Mouse (Mus musculus) retina, postnatal 7 days (tissue): ENCODE results near the gene Med16.

ENCODE experiments used
- DNase-seq: peaks from one replicate; pipeline ENCODE4 v3.0.0-alpha.2; 2012; ENCODE audit warnings: low read depth, low spot score

The Med16 gene

DNA sequence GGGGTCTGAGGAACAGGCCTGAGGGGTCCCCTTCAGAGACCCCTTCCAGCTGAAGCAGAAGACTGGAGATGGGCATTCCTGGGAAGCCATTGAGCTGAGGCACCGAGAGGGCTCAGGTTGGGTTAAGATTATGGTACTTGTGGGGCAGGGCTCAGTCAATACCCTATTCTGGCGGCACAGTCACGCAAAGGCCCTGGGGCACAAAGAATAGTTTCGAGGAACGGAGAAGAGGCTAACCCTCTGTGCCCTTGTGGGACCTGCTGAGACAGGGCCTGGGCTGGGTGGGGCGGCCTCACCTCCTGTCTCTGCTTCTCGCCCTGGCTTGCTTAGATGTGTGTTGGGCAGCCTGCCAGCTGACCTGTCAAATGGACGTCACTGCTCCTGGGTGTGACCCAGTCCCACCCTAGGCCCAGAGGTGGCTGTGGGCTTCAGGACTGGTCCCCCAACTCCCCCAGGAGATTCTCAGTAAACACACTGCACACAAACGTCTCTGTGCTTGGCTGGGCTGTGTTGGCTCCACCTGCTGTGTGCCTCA is 24.5 kb upstream of the Med16 start:
- DNase-seq, result no peak

GRCm38 (mm10) chr10:79932736-79933135 is 24.0 kb upstream of the Med16 start:
- DNase-seq, result no peak

DNA sequence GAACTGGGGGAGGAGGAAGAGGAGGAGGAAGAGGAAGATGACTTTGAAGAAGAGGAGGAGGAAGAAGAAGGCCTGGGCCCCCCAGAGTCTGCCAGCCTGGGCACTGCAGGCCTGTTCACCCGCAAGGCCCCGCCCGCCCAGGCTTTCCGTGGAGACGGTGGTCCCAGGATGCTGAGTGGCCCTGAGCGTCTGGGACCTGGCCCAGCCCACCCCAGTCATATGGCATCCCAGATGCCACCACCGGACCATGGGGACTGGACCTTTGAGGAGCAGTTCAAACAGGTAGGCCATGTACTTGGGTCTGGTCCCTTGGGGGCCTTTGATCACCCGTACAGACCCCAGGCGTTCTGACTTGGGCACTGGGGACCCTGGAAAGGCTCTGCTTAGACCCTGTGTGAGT is 23.1 kb upstream of the Med16 start:
- DNase-seq, result no peak

DNA sequence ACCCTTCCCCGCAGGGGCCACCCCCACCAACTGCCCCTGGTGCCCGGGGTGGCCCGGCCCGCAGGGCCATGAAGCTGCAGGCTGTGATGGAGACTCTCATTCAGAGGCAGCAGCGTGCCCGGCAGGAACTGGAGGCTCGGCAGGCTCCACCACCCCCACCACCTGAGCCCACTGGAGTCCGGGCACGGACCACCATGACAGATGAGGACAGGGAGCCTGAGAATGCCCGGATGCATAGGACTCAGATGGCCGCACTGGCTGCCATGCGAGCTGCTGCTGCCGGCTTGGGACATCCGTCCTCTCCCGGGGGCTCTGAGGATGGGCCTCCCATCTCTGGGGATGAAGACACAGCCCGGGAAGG is 22.1 kb upstream of the Med16 start:
- no peak for DNase-seq

GRCm38 (mm10) chr10:79929967-79930825 is 21.5 kb upstream of the Med16 start:
- DNase-seq, result no peak

GRCm38 (mm10) chr10:79928907-79929701 is 20.4 kb upstream of the Med16 start:
- no peak for DNase-seq

GRCm38 (mm10) chr10:79928030-79928694 is 19.4 kb upstream of the Med16 start:
- no peak for DNase-seq

- no peak for DNase-seq
These were observed 18.8 kb upstream of the Med16 start for GRCm38 (mm10) chr10:79927324-79928029.

DNA sequence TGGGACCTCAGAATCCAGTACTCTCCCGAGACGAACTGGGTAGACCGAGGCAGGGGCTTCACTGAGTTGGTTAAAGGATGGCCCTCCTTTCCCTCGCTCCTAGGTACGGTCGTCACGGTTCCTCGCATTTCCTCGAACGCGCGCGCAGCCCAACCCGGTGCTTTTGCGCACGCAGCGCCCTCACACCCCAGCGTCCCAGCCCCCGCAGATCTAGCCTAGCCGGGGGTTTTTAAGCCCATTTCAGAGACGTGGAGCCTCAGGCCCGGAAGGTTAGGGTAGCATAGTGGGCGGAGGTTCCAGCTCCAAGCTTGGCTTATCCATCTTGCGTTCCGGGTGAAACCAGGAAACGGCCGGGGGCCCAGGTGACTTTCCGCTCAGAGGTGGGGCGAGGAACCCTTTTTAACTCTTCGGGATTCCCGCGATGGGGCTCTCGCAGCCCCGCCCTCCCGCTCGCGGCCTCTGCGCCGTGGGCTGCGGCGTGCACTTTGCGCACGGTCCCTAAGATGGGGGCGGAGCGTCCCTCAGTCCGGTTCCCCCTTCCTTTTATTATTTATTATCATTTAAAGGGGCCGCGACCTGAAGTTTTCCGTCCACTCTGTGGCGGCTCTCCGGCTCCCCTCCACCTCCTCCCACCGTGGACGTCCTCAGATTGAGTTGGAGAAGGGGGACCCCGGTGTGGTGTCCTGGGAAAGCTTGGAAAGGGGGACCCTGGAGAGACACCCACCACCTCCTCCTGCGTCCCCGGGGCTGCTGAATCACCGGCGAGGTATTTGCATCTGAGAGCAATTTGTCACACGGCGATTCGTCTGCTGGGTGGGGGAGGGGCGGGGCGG is 18.0 kb upstream of the Med16 start, which contains the start of gene Arid3a:
Arid3a (plus strand) TSS at position 553 of the 833 bp plus-strand sequence.
- DNase-seq, result peak; percentile 80

DNA sequence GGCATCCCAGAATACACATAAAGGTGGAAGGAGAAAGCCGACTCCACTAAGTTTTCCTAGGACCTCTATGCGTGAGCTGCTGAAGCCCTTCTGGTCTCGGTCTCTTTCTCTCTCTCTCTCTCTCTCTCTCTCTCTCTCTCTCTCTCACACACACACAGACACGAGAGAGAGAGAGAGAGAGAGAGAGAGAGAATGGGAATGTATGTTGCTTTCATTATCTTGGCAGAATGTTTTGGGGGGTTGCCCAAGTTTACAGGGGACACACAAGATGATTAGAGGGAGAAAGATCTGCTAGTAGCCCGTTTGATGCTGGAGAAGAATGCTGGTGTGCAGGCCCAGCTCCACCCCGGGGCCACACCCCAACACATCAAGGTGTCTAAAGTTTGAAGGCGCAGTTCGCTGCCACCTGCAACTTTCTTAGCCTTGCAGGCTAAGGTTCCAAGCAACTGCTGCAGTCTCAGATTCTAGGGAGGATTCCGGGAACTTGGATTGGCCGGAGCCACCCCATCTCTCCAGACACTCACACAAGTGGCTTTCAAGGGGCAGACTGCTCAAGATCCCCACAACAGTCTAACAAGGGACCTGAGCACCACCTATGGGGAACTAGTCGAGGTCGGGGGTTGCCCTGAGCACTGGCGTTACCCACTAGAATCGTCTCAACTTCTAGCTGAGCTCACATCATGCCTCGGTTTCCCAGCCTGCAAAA is 17.2 kb upstream of the Med16 start:
- DNase-seq, result no peak

- peak; percentile 79 for DNase-seq
These were observed 16.5 kb upstream of the Med16 start for GRCm38 (mm10) chr10:79924998-79925784.

GRCm38 (mm10) chr10:79921572-79921971 is 12.8 kb upstream of the Med16 start:
- no peak for DNase-seq

DNA sequence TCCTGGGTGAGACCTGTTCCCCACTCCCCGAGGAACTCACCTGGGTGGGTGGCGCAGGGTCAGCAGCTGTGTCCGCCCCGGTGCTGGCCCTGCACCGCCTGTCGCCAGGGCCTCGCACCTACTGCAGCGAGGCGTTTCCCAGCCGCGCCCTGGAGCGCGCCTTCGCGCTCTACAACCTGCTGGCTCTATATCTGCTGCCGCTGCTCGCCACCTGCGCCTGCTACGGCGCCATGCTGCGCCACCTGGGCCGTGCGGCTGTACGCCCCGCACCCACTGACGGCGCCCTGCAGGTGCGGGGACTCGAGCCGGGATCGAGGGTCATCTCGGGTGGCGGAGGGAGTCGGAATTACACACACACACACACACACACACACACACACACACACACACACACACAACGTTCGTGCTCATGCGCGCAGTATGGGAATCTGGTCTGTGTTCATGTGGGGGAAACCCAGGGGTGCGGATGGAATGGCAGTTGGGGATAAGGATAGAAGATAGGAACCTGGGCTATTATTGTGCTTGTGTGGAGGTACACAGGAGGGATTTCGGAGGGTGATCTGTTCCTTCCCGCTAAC is 12.3 kb upstream of the Med16 start, which contains the start of gene R3hdm4:
R3hdm4 (minus strand) TSS at position 251 of the 578 bp plus-strand sequence.
- DNase-seq, result no peak

DNA sequence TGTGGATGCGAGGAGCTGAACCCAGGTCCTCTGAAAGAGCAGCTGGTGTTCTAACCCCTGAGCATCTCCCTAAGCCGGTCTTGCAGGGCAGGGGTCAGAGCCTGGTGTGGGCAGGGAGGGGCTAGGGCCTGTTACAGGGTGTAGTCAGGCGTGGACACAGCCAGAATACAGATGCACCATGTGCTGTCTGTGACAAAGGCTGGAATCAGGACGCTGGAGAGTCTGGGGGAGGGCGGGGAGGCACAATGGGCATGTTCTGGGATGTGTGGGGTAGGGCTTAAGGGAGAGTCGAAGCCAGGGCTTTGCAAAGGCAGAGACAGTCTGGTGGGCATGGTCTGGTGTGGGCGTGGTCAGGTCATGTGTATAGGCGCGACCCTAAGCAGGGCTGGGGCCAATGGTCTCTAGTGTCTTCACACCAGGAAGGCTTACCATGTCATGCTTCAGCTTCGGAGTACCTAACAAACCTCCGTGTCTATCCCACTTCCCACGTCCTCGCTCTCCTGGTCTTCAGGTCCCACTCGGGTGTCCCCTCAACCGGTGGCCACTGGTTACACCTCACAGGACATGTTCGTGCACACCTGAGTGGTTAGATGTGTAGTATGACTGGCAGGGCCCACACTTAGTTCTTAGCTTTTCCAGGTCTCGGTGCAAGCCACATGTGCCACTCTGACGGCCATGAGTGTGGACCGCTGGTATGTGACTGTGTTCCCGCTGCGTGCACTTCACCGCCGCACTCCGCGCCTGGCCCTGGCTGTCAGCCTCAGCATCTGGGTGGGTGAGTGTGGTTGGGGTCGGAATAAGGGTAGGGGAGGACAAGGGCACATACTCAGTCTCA is 11.6 kb upstream of the Med16 start:
- no peak for DNase-seq

DNA sequence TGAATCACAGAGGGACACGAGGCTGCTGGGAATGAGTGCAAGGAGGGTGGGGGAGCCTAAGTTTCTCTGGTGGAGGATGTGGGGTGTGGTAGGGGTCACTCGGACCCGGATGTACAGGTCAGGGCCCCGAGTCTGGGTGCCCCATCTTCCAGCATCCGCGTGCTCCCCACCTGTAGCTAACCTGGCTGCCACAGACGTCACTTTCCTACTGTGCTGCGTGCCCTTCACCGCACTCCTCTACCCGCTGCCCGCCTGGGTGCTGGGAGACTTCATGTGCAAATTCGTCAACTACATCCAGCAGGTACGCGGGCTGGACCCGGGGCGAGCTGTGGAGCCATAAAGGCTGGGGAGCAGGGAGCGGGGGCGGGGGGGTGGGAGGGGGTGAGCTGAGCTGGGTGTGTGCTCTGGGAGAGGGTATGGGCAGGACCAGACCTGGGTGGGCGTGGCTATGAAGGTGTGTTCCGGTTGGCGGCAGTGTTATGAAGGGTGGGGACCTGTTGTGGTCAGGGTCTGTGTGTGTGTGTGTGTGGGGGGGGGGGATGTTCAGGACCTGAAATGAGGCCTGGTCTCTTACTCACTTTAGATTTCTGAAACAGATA is 10.6 kb upstream of the Med16 start:
- no peak for DNase-seq

DNA sequence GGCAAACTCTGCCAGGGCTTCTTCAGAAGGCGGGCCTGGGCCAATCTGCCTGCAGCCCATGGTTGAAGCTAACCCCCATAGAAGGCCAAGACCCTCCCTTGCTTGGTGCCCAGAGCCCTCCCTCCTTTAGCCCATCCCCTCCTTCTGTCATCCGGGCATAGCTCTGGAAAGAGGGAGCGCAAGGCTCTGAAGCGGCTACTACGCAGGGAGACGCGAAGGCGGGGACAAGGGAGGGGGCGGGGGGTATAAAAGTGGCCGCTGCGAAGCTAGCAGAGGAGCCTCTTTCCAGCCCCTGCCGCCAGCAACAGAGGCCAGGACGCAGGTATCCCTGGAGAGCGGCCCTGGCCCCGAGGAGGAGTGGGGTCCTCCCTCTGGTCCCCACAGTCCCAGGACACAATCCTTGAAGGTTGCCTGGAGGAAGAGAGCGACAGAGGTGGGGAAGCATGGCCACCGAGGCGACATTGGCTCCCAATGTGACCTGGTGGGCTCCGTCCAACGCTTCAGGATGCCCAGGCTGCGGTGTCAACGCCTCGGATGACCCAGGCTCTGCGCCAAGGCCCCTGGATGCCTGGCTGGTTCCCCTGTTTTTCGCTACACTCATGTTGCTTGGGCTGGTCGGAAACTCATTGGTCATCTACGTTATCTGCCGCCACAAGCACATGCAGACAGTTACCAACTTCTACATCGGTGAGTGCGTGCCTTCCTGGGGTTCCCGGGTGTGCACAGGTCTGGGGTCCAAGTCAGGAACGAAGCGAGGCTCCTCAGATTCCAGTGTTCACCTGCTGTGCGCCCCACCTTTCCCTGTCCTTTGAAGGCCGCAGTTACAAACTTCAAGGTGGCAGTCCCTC is 9.7 kb upstream of the Med16 start:
- DNase-seq, result no peak
